Mouse (Mus musculus) adrenal gland, adult 18-20 months (tissue): Measurements from ENCODE around the gene Syce1. TPM values are rescaled to one million over a fixed set of nuclear protein-coding genes. Genes with fewer than 3 reads are reported as not detected.
"Not testable (repeated sequence)": the region's sequence is repeated elsewhere in the genome, so short reads cannot be mapped to it uniquely, and the experiment has no call there.

ENCODE experiments used
- DNase-seq, 2 experiments: peaks; one replicate each; pipeline ENCODE4 v3.0.0; 2021 to 2022; ENCODE audit warnings: low spot score in 2 of 2
- total RNA-seq, 2 experiments: library from RNA; stranded (reverse); gene quantifications; 1 replicate in 1 of 2; 2 replicates in 1 of 2; pipeline ENCODE4 v1.2.3; 2021

Syce1 gene
- total RNA-seq, 2 experiments from 2014 or later, result 0.19 TPM; not detected in 1

- no peak for DNase-seq
These were observed 7.1 kb downstream of the Syce1 start for GRCm38 (mm10) chr7:140780548-140780947.

DNA sequence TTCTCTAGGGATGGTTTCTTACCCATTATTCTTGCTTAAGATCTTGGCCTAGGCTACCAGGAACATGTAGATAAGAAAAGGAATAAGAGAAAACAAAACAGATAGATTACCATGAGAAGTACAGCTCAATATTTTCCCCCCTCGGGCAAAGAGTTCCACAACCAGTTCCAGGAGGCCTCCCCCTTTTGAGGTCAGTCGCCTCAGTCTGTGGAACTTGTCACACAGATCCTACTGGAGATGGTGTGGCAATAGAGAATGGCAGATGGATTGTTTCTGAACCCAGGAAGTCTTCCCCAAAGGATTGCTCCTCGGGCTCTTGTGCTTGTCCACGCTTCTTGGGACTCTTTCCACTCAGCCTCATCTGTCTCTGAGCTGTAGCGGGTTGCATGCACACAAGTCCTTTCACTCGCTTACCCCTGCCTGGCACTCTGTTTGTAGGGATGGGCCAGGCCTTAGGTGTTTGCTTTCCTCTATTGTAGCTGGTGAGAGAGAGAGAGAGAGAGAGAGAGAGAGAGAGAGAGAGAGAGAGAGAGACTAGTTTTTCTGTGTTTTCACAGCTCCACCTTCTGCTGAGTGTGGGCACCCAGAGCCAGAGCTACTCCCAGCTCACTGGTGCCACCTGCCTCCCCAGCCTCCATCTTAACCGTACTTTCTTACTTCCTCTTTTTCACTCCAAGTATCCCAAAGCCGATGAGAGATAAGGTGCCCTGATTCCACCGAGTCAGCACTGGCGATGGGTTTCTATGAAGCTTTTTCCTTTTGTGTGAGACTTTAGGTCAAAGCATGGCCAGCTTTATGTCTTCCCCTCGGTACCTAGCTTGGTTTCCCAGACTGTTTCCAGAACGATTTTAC is 21.5 kb downstream of the Syce1 start:
- no peak for DNase-seq

GRCm38 (mm10) chr7:140765391-140765790 is 22.3 kb downstream of the Syce1 start:
- DNase-seq, result not testable (repeated sequence)

DNA sequence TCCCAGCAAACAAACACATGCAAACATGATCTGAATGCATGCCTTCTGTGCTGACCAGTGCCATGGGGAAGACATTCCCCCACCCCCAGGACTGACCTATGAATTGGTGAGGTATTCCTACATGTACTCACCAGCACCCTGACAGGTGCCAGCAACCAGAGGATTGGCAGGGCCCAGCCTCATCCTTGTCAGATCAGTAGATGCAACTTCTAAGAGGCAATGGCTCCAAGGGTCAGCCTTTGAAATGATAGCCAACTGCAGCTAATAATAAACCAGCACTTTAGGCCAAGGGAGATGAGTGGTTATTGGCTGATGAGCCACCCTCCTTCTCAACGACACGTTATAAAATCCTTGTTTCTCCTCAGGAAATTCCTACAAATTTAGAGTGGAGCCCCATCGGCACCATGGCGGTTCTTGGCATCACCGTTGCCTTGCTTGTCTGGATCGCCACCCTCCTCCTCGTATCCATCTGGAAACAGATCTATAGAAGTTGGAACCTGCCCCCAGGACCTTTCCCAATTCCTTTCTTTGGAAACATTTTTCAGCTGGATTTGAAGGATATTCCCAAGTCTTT is 24.1 kb downstream of the Syce1 start, which contains the start of gene Cyp2e1:
Gene Cyp2e1, plus strand, starts transcription at position 293 of the 574 bp plus-strand sequence.
- DNase-seq, result no peak

- DNase-seq, result no peak
These were observed 27.0 kb downstream of the Syce1 start for GRCm38 (mm10) chr7:140760647-140761046.

DNA sequence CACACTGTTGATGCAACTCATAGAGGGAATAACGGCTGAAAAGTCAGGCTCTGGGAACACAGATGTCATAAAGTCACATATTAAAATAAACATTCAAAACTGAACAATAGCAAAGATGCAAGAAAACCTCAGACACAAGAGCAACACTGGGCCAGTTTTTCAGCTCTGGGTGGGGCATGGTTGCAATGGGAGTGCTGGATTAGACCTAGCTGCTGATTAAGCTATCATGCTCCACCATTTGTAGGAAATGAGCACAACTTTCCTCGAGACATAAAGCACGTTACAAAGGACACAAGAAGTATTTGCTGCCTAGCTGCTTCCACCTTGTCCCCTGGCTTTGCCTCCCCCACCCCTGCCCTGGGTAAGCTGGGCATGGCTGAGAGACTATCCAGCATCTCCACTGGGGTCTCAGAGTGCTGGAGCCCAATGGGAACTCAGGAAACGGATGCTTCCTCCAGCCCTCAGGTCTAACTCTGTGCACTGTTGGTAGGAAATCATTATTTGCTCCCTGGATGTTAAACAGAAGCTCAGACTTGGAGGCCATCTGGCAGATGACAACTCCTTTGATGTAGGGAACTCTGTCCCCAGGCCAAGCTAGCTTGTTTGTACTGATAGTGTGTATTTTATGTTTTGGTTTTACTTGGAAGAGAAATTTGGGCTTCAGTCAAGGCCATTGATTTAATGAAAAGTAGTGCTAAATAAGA is 31.3 kb downstream of the Syce1 start:
- DNase-seq, result no peak

GRCm38 (mm10) chr7:140754556-140754955 is 33.1 kb downstream of the Syce1 start:
- DNase-seq, result no peak

DNA sequence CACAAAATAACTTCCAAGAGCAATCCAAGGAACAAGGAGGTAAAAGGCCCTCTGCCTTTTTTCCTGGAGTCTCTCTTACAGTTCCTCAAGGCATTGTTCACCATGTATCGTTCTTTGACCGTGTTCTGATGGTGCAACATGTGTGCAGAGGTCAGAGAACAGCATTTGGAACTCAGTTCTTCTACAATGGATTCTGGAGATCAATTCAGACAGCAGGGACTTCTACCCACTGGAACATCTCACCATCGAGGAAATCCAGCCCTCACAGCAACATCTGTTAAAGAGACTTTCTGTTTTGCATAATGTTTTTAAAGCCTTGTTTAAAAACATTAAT is 38.9 kb downstream of the Syce1 start:
- no peak for DNase-seq

DNA sequence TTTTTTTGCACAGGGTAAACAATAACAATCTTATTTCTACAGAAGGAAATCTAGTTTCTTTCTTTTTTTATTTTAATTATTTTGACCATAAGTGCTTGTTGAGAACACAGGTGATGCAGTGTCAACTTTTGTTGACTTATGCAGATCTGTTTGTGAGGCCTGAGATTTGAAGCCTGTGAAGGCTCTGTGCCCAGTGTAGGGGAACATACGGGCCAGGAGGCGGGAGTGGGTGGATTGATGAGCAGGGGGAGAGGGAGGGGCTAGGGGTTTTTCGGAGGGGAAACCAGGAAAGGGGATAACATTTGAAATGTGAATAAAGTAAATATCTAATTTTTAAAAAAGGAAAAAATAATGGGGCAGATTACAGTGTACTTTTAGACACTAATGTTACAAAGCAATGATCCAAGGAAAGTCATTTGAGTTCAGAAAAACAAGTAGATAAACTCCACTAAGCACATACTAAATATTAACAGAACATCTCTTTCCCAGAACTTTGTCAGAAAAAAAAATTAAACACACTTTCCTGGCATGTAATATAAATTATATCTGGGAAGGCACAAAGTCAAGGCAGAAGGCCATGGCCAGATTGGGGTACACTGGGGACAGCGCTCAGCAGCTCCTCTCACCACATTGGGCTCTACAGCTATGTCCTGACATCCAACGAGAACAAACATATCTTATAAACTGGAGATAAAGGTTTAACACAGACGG is 39.4 kb downstream of the Syce1 start:
- no peak for DNase-seq

DNA sequence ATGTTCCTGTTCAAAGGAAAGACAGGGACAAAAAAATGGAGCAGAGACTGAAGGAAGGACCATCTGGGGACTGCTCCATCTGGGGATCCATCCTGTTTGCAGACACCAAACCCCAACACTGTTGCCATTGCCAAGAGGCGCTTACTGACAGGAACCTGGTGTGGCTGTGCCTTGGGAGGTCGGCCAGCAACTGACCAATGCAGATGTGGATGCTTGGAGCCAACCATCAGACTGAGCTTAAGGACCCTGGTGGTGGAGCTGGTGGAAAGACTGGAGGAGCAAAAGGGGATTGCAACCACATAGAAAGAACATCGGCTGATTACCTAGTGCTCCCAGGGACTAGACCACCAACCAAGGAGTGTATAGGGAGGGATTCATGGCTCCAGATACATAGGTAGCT is 40.2 kb downstream of the Syce1 start:
- DNase-seq, result no peak

GRCm38 (mm10) chr7:140733162-140733561 is 54.5 kb downstream of the Syce1 start:
- DNase-seq, result no peak

Other genes starting within 250 kb of the Syce1 start
- gene Olfr538, start 220.0 kb downstream of the Syce1 start, total RNA-seq, result not detected
- gene Olfr46, start 186.6 kb downstream of the Syce1 start, total RNA-seq, result not detected
- gene Olfr61, start 158.9 kb downstream of the Syce1 start, total RNA-seq, result not detected
- gene Olfr53, start 141.4 kb downstream of the Syce1 start, total RNA-seq, result not detected
- under 1 TPM in 1 of 2 experiments, not detected in 1; 0.03 TPM for gene Olfr539, start 127.9 kb downstream of the Syce1 start, total RNA-seq
- not detected for gene Olfr45, start 105.9 kb downstream of the Syce1 start, total RNA-seq
- gene Olfr541, start 90.6 kb downstream of the Syce1 start, total RNA-seq, result not detected
- 100 to 1,000 TPM; 200 to 317 TPM for gene Cyp2e1, start 24.1 kb downstream of the Syce1 start, total RNA-seq
- 1 to 10 TPM; 2.0 to 2.8 TPM for gene Zfp941, start 34.3 kb upstream of the Syce1 start, total RNA-seq
- gene Urah, start 47.2 kb upstream of the Syce1 start, total RNA-seq, result 1 to 10 TPM in 1 of 2 experiments, under 1 TPM in 1; 0.76 to 1.1 TPM
- not detected for gene Scgb1c1, start 57.7 kb upstream of the Syce1 start, total RNA-seq
- gene Odf3, start 60.0 kb upstream of the Syce1 start, total RNA-seq, result under 1 TPM; 0.26 to 0.40 TPM
- gene Gm45785, start 68.5 kb upstream of the Syce1 start, total RNA-seq, result under 1 TPM; 0.36 to 0.61 TPM
- 10 to 100 TPM; 49.5 to 65.5 TPM for gene Ric8a, start 69.1 kb upstream of the Syce1 start, total RNA-seq
- gene Bet1l, start 69.7 kb upstream of the Syce1 start, total RNA-seq, result 10 to 100 TPM; 37.8 to 42.8 TPM
- gene Psmd13, start 94.1 kb upstream of the Syce1 start, total RNA-seq, result 100 to 1,000 TPM; 100 to 116 TPM
- gene Sirt3, start 94.5 kb upstream of the Syce1 start, total RNA-seq, result 10 to 100 TPM; 28.6 to 45.7 TPM
- 1,000 to 10,000 TPM; 1,018 to 1,993 TPM for gene Cox8b, start 112.6 kb upstream of the Syce1 start, total RNA-seq
- 1 to 10 TPM in 1 of 2 experiments, under 1 TPM in 1; 0.96 to 1.5 TPM for gene Nlrp6, start 133.1 kb upstream of the Syce1 start, total RNA-seq
- 10 to 100 TPM; 30.4 to 32.3 TPM for gene Pgghg, start 153.5 kb upstream of the Syce1 start, total RNA-seq
- gene Ifitm5, start 162.4 kb upstream of the Syce1 start, total RNA-seq, result 1 to 10 TPM; 1.4 to 1.7 TPM
- gene Gm45717, start 168.1 kb upstream of the Syce1 start, total RNA-seq, result 1 to 10 TPM in 1 of 2 experiments, not detected in 1; 1.2 TPM
- gene Ifitm2, start 168.1 kb upstream of the Syce1 start, total RNA-seq, result 100 to 1,000 TPM; 433 to 585 TPM
- gene Ifitm1, start 179.4 kb upstream of the Syce1 start, total RNA-seq, result 1 to 10 TPM; 6.9 to 9.8 TPM
- 100 to 1,000 TPM in 1 of 2 experiments, 10 to 100 TPM in 1; 94.2 to 155 TPM for gene Ifitm3, start 222.9 kb upstream of the Syce1 start, total RNA-seq
- gene Ifitm6, start 230.1 kb upstream of the Syce1 start, total RNA-seq, result under 1 TPM; 0.64 to 0.66 TPM
- gene Gm17387, start 241.3 kb upstream of the Syce1 start, total RNA-seq, result not detected